Mouse (Mus musculus) CD4-positive helper T cell, adult 2 months (primary cell): ENCODE results near the gene Lingo1.

Source experiments
- DNase-seq: peaks from one replicate; pipeline ENCODE4 v3.0.0-alpha.2; 2012; ENCODE audit warnings: low read depth, missing footprints, low spot score

The Lingo1 gene

DNA sequence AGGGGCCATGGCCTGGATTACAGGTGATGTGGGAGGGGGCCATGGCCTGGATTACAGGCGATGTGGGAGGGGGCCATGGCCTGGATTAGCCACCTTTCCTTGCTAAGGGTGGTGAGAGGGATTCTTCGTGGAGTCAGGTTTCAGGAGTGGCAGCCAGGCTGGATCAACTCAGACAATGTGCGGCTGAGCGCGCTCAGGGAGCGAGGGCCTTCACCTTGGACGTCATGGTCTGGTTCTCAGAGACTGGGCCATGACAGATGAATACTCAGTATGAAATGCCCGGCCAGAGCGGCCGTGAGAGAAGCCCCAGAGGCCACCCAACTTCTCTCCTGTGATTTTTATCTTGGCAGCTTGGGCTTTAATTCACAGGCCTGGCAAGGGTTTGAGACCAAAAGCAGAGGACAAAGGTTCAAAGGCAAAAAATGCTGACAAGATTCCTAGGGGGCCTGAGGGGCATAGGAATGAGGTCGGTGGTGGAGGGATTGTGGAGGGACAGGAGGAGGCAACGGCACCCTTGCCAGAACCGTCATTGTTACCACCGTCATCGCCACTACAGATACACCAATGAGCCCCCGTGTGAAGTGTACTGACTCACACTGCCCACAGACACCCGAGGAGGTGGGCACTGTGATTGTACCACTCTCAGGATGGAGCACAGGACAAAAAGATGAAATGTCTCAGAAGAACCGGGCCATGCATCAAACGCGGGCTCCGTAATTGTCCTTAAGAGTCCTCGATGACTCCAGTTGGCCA is 117.2 kb downstream of the Lingo1 start:
- no peak for DNase-seq

- DNase-seq, result no peak
Measured at GRCm38 (mm10) chr9:56675696-56676095, 120.6 kb downstream of the Lingo1 start.

DNA sequence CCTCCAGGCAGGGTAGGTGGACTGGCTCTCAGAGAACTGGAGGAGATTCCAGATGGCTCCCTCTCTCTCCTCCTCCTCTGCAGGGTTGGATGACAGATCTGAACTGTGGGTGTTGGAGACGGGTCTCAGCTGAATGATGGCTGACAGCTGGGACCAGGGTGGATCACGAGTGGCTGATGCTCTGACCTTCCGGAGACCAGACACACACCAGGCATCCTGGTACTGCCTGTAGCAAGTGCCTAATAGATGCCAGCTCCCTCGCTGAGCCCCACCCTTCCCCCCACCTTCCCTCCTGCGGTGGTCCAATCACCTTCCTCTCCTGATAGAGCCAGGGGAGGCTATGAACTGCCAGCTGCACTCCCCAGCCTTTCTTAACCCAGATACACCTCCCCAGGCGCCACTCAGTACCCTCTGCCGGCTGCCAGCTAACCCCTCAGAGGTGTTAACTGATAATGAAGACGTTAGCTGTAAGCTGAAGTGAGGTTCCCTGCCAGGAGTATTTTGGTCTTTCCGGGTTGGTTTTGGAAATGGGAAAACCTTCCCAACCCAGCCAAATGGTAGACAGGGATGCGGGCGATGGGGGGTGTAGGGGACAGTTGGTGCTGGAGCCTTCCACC is 126.6 kb downstream of the Lingo1 start:
- no peak for DNase-seq

DNA sequence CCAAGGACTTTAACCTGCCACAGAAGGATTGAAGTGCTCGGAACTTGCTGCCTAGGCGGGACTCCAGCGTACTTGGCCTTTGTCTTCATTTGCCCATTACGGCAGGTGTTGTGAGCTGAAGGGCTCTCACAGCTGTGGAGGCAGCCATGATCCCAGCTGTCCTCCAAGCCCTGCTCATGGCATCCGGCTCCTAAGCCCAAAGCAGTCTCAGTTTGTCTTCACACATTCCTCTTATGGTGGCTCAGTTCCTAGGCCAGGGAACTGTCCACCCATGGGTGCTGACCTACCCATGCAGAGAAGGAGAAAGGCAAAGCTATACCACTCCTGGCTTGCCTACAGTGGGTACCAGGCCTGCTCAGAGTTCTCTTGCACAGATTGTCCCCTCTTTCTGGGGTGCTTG is 132.1 kb downstream of the Lingo1 start:
- no peak for DNase-seq

DNA sequence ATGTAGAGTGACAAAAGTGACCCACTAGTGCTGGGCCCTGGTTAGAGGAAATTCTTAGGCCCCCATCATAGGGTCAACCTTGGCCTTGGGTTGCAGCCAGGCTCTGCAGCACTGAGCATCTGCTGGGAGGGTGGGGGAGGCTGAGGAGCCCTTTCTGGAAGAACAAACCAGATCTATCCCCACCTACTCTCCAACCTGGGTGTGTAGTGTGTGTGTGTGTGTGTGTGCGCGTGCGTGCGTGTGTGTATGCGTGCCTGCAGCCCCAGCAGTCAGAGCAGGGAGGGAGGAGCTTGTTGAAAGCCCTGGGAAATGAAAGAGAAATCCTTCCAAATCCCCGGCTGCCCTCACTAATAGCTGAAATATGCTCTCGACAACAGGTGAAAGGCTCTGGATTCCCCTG is 133.3 kb downstream of the Lingo1 start:
- no peak for DNase-seq

DNA sequence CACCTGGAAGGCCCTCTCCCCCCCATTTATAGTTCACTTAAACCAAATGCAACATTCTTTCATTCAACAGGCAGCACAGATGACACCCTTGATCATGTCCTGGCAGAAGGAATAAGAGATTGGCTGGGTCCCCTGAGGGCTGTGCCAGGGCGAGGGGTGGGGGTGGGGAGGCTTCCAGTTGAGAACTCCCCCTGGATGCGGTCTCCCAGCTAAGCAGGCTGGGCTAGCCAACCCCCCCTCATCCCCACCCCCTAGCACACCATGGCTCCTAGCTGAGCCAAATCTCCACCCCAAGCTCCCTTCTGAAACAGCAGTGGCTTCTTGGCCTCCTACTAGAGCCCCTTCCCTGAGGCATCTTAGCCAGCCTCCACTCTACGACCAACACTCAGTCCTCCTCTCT is 133.9 kb downstream of the Lingo1 start:
- DNase-seq, result no peak

DNA sequence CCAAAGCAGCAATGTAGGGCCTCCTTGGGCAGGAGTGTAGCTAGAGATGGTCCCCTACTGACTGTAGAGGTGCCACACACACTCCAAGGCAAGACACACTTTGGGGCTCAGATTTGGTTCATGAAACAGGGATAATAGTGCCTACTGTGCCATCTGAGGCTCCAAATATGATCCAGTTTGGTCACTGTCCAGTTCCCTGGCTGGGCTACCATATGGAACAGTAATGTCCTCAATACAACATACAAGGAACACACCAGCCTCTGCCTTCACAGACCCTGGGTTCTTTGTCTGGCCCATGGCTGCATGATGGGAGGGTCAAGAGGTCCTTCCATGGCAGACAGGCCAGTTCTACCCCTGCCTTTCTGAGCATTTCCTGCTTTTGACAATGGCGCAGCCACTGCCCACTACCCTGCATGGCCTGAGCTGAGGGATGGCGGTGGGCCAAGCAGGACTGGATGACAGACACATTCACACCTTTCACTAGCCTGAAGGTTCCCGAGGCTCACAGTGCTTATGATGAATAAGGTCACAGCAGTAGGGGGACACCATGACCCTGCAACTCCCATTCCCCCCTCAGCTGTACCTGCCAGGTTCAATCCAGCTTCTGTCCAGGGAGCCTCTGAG is 134.9 kb downstream of the Lingo1 start:
- DNase-seq, result no peak

- no peak for DNase-seq
Measured at GRCm38 (mm10) chr9:56658580-56658979, 137.7 kb downstream of the Lingo1 start.

DNA sequence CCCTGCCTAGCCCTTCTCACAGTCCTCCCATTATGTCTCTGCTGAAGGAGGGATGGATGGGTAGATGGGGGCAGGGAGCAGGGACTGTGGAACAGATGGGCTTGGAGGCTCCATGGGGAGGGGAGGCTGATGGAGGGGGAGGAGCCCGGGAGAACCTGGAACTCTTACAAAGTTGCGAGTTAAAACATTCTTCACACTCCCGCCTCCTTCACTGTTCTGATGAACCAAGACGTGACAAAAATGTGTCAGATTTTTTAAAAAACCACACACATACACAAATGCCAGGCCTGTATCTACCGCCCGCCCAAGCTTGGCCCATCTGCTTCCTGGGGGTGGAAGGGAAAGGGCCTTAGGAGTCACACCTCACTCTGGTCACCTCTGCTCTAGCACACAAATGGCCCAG is 138.3 kb downstream of the Lingo1 start:
- no peak for DNase-seq

DNA sequence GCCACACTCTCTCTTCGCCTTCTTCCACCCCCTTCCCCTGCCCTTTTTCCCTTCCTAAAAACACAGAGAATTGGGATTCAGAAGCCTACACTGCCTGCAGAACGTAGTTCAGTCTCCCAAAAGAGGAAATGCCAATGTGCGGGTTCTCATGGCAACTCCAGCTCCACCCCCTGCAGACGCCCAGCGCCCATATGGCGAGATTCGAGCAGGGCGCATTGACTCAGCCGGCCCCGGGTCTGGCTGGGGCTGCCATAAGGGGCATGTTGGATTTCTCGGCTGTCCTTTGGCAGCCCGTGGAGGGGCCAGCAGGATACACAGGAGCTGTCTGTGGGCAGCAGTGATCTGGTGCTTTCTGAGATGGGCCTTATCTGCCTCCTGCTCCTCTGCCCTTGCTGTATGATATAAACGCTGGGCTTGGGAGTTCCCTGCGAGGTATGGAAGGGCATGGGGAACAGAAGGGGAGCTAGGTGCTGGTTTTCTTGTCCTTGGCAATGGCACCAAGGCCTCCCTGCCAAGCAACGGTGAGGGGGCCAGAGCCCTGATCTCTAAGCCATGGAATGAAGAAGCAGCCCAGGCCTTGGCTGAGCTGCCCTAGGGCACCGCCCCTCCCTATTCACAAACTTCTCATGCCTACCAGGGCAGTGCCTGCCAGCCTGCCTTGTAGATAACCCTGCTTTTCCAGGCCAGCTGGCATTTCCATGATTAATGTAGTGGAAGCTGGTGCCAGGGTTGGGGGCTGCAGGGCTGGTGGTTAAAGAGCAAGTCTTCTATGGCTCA is 139.3 kb downstream of the Lingo1 start:
- no peak for DNase-seq

DNA sequence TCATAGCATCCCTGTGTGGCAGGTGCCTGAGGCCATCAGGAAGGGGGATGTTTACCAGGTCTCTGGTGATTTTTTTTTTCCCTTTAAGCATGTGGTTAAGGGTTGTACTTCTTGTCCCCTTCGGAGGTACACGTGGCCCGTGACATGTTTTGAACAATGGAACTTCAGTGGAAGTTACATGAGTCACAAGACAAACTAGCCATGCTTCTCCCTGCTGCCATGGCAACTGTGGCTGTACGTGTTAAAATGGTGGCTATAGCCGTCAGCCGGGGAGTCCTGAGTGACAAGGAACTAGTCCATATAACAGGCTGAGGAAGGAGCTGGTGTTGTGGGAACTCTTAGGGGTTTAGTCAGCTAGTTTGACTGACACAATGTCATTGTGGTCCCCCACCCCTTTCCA is 141.1 kb downstream of the Lingo1 start:
- no peak for DNase-seq

GRCm38 (mm10) chr9:56652551-56652950 is 143.7 kb downstream of the Lingo1 start:
- DNase-seq, result no peak

- no peak for DNase-seq
Measured at GRCm38 (mm10) chr9:56651586-56651985, 144.7 kb downstream of the Lingo1 start.

GRCm38 (mm10) chr9:56646227-56647025 is 149.8 kb downstream of the Lingo1 start:
- DNase-seq, result no peak

- no peak for DNase-seq
Measured at GRCm38 (mm10) chr9:56643474-56643873, 152.8 kb downstream of the Lingo1 start.

GRCm38 (mm10) chr9:56638226-56638905 is 157.9 kb downstream of the Lingo1 start:
- peak; percentile 21 for DNase-seq

GRCm38 (mm10) chr9:56637403-56637857 is 158.8 kb downstream of the Lingo1 start:
- DNase-seq, result no peak

DNA sequence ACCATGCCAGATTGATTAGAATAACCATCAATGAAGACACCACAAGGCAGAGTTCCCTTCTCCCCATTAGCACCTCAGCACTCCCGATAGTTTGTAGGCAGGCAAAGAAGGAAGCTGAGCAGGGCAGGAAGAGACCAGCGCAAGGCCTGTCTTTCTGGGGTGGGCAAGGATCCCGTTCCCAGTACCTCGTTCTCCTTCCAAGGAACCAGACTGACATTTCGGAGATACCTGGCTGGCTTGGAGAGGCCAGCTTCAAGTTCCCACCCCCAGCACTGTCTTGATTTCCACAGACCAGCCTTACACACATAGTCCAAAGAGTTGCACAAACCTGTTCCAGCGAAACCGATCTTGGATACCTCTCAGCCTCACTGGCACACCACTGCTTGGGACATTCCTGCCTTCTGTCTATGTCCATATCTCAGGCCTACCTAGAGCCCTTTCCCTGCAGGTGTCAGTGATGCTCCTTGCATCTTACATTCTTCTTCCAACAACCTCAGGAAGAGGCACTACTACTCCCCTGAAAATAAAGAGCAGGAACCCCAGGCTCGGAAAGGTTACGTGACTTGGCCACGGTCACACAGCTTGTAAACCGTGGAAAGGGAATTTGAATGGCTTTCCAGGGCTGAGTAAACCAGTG is 159.4 kb downstream of the Lingo1 start:
- no peak for DNase-seq

DNA sequence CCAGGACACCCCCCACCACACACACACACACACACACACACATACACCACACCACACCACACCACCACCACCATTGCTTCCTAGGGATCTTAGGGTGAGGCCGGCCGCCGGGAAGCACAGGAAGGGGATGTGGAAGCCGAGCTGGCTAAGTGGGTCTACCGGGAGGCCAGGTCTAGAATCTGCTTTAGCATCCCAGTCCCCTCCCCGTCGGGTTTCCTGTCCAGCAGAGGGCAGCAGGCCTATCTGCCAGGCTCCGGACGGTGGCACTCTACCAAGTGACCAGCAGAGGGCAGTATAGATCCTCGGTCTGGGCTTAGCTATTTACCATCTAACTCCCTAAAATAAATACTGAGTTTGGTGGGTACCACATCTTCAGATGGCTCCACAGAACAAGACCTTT is 160.1 kb downstream of the Lingo1 start:
- peak; percentile 71 for DNase-seq

GRCm38 (mm10) chr9:56635498-56636121 is 160.7 kb downstream of the Lingo1 start:
- peak; percentile 32 for DNase-seq
